In the genomic region with DNA sequence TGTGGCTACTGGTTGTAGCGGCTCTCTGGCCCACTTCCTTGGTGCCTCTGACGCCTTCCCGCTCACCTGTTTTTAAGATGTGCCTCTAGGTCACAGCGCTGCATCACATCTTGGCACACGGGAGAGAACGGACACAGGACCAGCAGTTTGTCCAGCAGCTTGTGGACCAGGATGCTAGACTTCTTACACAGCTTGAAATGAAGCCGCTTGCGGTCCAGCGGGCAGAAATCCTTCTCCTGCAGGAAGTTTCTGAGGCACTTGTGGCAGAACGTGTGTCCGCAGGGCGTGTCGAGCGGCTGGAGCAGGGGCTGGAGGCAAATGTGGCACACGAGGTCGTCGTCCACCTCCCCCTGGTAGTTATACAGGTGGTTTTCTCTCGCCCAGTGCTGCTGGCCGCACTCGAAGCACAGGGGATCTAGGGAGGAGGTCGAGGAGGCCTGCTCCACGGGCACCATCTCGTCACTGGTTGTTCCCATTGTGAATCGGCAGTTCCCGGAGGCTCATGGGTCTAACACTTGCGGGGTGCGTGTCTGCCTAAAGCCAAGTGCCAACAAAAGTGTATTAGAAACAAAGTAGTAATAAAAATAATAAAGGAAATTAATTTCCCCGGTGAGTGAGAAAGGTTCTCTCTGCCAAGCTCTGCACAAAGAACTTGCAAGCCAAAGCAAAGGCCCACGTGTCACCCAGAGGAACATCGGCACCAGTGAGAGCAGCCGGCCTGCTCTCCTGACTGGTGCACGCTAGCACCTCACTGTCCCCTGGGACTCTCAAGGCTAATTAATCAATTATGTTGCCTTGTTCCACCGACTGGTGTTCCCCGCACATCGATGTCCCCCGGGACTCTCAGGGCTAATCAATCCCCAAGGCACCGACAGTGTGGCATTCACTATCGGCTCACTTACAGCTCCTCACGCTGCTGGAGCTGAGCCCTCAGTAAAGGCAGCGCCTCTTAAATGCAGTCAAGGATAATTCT, we compare ENCODE assay signal across 13 mouse cellular contexts. TPM values are rescaled to one million over a fixed set of nuclear protein-coding genes. Genes with fewer than 3 reads are reported as not detected.
DNase-seq lines count a peak whose midpoint lies in the region; ATAC-seq and TF ChIP-seq lines count a peak whose summit lies in the region.
"Had no signal": no experiment of that assay in that cellular context is flagged by ENCODE, and none has a peak within 500 bp of the region (broad histone marks: within the 10 kb centered on the region; RNA-seq: fewer than 3 reads in every experiment).

No protein-coding gene starts in this region.

- no peak overlapping the region for H3K27ac ChIP-seq in forebrain, embryonic 14.5 days (ENCODE audit: low read depth, low read length)
- H3K27ac ChIP-seq in forebrain, embryonic 15.5 days (replicated peaks) = no peak overlapping the region
- no peak overlapping the region for H3K27ac ChIP-seq in hindbrain, postnatal 0 days

- no peaks in the 10 kb centered on the region for H3K36me3 ChIP-seq in forebrain, embryonic 14.5 days (ENCODE audit: control insufficient read depth, insufficient read depth, low read length)
- H3K36me3 ChIP-seq in forebrain, embryonic 15.5 days = no peaks in the 10 kb centered on the region
- H3K36me3 ChIP-seq in E14TG2a.4 (ENCODE audit: insufficient read depth, low read length) = peaks cover 36% of the 10 kb centered on the region
- no peaks in the 10 kb centered on the region for H3K36me3 ChIP-seq in hindbrain, postnatal 0 days (ENCODE audit: insufficient read depth, low read length)

- WGBS in forebrain, embryonic 14.5 days = 74% methylated on average over 40 of the region's 40 CpGs
- WGBS in forebrain, embryonic 15.5 days = 74% methylated on average over 40 of the region's 40 CpGs
- 61% methylated on average over 40 of the region's 40 CpGs for WGBS in hindbrain, postnatal 0 days

- peaks cover 4% of the 10 kb centered on the region for H3K4me1 ChIP-seq in forebrain, embryonic 14.5 days (ENCODE audit: control insufficient read depth, insufficient read depth, low read length)
- H3K4me1 ChIP-seq in forebrain, embryonic 15.5 days = peaks cover 29% of the 10 kb centered on the region
- H3K4me1 ChIP-seq in E14TG2a.4 (replicated peaks; ENCODE audit: low read depth, low read length) = peaks cover 70% of the 10 kb centered on the region
- H3K4me1 ChIP-seq in hindbrain, postnatal 0 days (ENCODE audit: insufficient read depth, low read length) = peaks cover 10% of the 10 kb centered on the region; the same call in 1 of the 2 replicates

- no peak overlapping the region for H3K4me2 ChIP-seq in forebrain, embryonic 14.5 days (ENCODE audit: low read length)
- H3K4me2 ChIP-seq in forebrain, embryonic 15.5 days (replicated peaks) = no peak overlapping the region
- H3K4me2 ChIP-seq in hindbrain, postnatal 0 days (ENCODE audit: low read depth, low read length) = no peak overlapping the region

- DNase-seq in forebrain, embryonic 14.5 days (ENCODE audit: low spot score) = peak; percentile 45
- DNase-seq in R1 (ENCODE audit: low read depth, low spot score) = peak; percentile 34
- peak; percentile 41 for DNase-seq in hindbrain, postnatal 0 days (ENCODE audit: low spot score)
- no peak for DNase-seq in frontal cortex, postnatal 25 days (ENCODE audit: low spot score in 2 of 2)
- DNase-seq in layer of hippocampus, postnatal 10 days (ENCODE audit: low spot score in 2 of 2) = no peak
- DNase-seq in gastrocnemius, postnatal 4 days (ENCODE audit: low spot score in 2 of 2) = no peak
- DNase-seq: cerebellum, postnatal 10 days; heart, postnatal 36 days; liver; thymus, adult 18-20 months had no signal

- no peak overlapping the region for H3K4me3 ChIP-seq in forebrain, embryonic 14.5 days (ENCODE audit: low read depth, low read length)
- H3K4me3 ChIP-seq in forebrain, embryonic 15.5 days = no peak overlapping the region
- H3K4me3 ChIP-seq in E14TG2a.4 (replicated peaks; ENCODE audit: low read length) = peak overlapping the region; percentile 67
- no peak overlapping the region for H3K4me3 ChIP-seq in hindbrain, postnatal 0 days (ENCODE audit: low read length)
- H3K4me3 ChIP-seq: erythroblast, embryonic 14.5 days had no signal

- H3K9ac ChIP-seq in forebrain, embryonic 14.5 days (ENCODE audit: low read length) = no peak overlapping the region; the same call in 1 of the 2 replicates
- H3K9ac ChIP-seq in forebrain, embryonic 15.5 days (replicated peaks) = no peak overlapping the region
- no peak overlapping the region for H3K9ac ChIP-seq in hindbrain, postnatal 0 days (replicated peaks; ENCODE audit: low read length)

- no peaks in the 10 kb centered on the region for H3K27me3 ChIP-seq in forebrain, embryonic 14.5 days (replicated peaks; ENCODE audit: control insufficient read depth, insufficient read depth, low read length)
- H3K27me3 ChIP-seq in forebrain, embryonic 15.5 days = no peaks in the 10 kb centered on the region
- H3K27me3 ChIP-seq in E14TG2a.4 (ENCODE audit: insufficient read depth, low read length) = peaks cover 19% of the 10 kb centered on the region
- no peaks in the 10 kb centered on the region for H3K27me3 ChIP-seq in hindbrain, postnatal 0 days (ENCODE audit: insufficient read depth, low read length)

- no peak for TF ChIP-seq CTCF in E14TG2a.4 (conservative IDR thresholded peaks at IDR 0.05; ENCODE audit: low read length)
- TF ChIP-seq CTCF in hindbrain, postnatal 0 days (IDR thresholded peaks at IDR 0.05; ENCODE audit: low read depth) = no peak

- peak; percentile 53; the same call in 1 of the 2 replicates for ATAC-seq in forebrain, embryonic 14.5 days
- no peak for ATAC-seq in forebrain, embryonic 15.5 days (replicated peaks)
- ATAC-seq in hindbrain, postnatal 0 days = 0 out of 2 replicates have a peak, but pooled peaks have one; percentile 48

- H3K9me3 ChIP-seq in forebrain, embryonic 14.5 days (replicated peaks; ENCODE audit: control insufficient read depth, low read length) = no peaks in the 10 kb centered on the region
- H3K9me3 ChIP-seq in forebrain, embryonic 15.5 days = no peaks in the 10 kb centered on the region
- H3K9me3 ChIP-seq in E14TG2a.4 (ENCODE audit: low read length) = no peaks in the 10 kb centered on the region
- no peaks in the 10 kb centered on the region for H3K9me3 ChIP-seq in hindbrain, postnatal 0 days (ENCODE audit: low read length)

RNA-seq across cellular contexts. Expression of a gene that starts 34.1 kb away (rescaled TPM):
- polyA plus RNA-seq in forebrain, embryonic 14.5 days (2014; fragmentation: Nextera tagmentation; extraction: Ambion mirVana) = 8.1 and 10.9 TPM in 2 replicates
- 9.9 and 10.8 TPM in 2 replicates for polyA plus RNA-seq in forebrain, embryonic 15.5 days (2015; fragmentation: Nextera tagmentation; extraction: Ambion mirVana)
- total RNA-seq in hindbrain, postnatal 0 days (2014; rRNA removed) = 7.4 and 9.7 TPM in 2 replicates
- 3.0 and 3.3 TPM in 2 replicates for polyA plus RNA-seq in hindbrain, postnatal 0 days (2015; fragmentation: Nextera tagmentation; extraction: Ambion mirVana)
- total RNA-seq in layer of hippocampus, postnatal 10 days (2021) = 1 to 10 TPM; 6.5 to 8.9 TPM
- 1 to 10 TPM; 8.2 to 8.7 TPM for total RNA-seq in gastrocnemius, postnatal 4 days (2021)

RNA-seq across cellular contexts. Expression of a gene that starts 34.6 kb away (rescaled TPM):
- polyA plus RNA-seq in forebrain, embryonic 14.5 days (2014; fragmentation: Nextera tagmentation; extraction: Ambion mirVana) = 121 and 135 TPM in 2 replicates
- 114 TPM in 2 replicates for polyA plus RNA-seq in forebrain, embryonic 15.5 days (2015; fragmentation: Nextera tagmentation; extraction: Ambion mirVana)
- 53.7 and 55.0 TPM in 2 replicates for total RNA-seq in hindbrain, postnatal 0 days (2014; rRNA removed)
- 103 and 106 TPM in 2 replicates for polyA plus RNA-seq in hindbrain, postnatal 0 days (2015; fragmentation: Nextera tagmentation; extraction: Ambion mirVana)
- total RNA-seq in layer of hippocampus, postnatal 10 days (2021) = 10 to 100 TPM; 80.3 to 84.0 TPM
- total RNA-seq in gastrocnemius, postnatal 4 days (2021) = 100 to 1,000 TPM; 105 TPM

Comparison
In these comparisons a context has a peak if more than half of its experiments do, and no peak if none do; other contexts are left out.
1. DNase-seq: peak in forebrain, embryonic 14.5 days (single experiment), R1 (single experiment) and hindbrain, postnatal 0 days (single experiment); none in frontal cortex, postnatal 25 days (0 of 2), layer of hippocampus, postnatal 10 days (0 of 2) and gastrocnemius, postnatal 4 days (0 of 2).